Mouse (Mus musculus): ENCODE results near the gene Tmem9b.

Tmem9b gene

DNA sequence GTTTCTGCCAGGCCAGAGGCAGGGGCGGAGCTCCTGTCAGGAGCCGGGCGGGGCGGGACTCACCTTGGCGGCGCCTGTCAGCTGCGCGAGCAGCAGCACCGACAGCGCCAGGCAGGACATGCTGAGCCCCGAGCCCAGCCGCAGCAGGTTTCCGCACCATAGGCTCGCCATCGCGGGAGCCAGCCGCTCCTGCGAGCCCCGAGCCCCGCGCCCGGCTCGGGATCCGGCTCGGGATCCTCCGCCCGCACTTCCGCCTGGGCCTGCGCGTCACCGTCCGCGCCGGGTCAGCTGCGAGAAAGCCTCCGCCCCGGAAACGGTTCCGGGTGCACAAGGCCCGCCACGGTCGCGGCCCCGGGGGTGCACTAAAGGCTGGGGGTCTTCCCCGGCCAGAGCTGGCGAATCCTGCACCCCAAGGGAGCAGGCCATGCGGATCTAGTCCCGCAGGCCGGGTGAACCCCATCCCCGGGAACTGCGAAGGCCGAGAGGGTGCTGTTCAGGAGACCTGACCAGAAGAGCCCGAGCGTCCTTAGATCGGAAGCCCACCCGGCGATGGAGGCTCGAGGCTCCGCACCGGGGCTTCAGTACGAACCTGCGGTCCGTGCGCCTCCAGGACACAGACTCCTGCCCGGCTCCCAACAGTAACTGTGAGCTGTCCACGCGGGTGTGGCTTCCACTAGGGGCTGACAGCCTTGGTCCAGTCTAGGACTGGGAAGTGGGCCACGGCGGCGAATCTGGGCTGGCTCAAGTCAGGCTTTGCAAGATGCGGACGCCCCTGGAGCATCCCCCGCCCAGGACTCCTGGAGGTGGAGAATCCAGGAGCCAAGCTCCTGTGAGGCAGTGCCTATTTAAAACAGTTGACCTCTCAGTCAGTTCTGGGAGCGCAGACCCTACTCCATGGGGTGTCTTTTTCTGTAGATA, at the start of gene Tmem9b:
TSS of gene Tmem9b (minus strand) at position 868 of the 918 bp plus-strand sequence.
- no peak for DNase-seq (ENCODE audit: low read depth)

DNA sequence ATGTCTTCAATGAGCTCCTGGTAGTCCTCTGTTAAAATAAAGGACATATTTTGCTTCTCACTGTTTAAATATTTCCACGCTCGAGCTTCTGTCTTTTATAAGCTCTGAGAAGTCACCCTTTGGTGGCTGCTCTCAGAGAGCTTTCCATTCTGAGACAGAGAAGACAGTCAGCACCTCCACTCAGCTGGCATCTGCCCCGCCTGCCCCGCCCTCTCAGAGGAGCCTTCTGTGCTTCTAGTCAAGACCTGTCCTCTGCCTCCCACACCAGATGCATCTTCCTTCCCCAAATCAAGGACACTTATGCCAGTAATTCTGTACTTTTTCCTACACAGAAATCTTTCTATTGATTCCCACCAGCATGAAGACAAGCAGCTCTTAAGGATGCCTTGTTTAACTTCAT, 48.0 kb upstream of the Tmem9b start:
- no peak for DNase-seq (ENCODE audit: low read depth)

GRCm38 (mm10) chr7:109799168-109799567, 46.5 kb upstream of the Tmem9b start:
- DNase-seq (ENCODE audit: low read depth), result no peak

DNA sequence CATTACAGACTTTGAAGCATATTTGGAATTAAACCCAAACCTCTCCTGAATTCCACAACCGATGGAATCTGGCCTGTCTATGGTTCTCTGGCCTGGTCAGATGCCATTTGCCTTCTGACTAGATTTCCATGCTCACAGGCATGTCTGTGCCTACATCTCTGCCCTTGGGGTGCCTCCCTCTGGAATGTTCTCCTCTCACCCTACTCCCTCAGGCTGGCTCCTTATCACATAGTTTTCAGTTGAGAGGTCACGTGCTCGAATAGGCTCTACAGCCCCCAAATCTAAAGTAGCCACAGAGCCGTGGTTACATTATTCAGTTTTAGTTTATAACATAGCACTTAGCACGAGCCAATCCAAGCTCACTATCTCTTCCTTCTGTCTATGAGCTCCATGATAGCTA, 42.9 kb upstream of the Tmem9b start:
- no peak for DNase-seq (ENCODE audit: low read depth)

DNA sequence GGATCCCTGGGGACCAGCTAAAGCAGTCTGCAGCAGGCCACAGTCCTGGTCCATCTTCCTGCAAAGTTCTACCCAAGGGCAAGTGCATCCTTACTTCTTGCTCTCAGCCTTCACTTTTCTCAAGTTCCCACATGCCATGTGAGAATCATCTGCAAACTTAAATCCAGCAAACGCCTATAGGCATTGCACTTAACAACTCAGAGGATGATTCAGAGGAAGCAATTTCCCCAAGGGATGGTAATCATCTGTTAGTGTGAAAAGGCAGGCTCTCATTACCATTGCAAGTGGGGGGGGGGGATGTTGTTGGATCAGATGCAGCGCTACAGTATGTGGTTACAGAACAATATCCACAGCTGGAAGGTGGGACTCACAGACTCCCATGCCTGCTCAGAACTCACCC, 41.9 kb upstream of the Tmem9b start:
- no peak for DNase-seq (ENCODE audit: low read depth)

DNA sequence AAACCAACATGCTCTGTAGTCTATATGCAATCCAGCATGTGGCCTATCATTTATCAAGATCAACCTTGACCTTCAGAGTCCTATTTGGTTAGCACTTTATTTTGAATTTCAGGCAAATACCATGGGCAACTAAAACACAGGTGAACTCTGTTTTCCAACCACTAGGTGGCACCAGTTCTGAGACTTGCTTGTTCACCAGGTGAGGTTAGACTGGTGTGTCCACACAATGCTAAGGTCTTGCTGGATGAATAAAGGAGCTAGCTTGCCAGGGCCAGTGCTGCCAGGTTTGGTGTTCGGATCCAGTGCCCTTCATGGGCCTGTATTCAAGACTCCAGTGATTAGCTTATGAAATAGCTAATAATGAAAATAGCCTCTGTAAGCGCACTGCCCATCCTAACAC, 40.1 kb upstream of the Tmem9b start:
- DNase-seq (ENCODE audit: low read depth), result peak; percentile 56

DNA sequence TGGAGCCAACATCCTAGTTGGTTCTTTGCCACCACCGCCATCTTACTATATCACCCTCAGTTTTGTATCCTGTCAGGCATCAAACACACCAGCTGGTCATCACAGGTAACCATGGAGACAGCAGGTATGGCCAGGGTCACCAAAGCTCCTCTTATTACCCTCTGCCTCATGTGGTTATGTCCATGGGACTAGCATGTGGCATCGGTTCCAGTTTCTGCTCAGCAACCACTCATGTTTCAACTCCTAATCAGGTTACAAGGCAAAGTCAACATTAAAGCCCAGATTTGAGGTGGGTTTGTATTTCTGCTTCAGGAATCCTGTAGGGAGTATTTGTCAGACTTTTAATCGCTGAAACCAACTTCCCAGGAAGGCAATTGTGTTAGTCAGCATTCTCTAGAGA, 38.1 kb upstream of the Tmem9b start:
- no peak for DNase-seq (ENCODE audit: low read depth)

DNA sequence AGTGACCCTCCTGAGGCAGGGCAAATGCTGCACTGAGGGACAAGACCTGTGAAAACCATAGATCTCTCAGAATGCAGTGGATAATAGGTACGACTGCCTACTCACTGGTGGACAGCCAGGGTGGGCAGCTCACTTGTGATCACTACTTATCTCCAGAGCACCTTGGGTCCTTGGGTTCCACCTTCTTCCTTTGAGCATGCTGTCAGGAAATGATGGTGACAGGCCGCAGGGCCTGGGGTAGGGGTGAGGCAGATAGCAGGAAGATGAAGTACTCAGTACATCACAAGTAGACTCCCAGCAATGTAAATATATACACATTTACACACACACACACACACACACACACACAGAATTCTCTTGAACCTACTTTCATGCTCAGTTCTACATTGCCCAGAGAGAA, 35.2 kb upstream of the Tmem9b start:
- DNase-seq (ENCODE audit: low read depth), result no peak

DNA sequence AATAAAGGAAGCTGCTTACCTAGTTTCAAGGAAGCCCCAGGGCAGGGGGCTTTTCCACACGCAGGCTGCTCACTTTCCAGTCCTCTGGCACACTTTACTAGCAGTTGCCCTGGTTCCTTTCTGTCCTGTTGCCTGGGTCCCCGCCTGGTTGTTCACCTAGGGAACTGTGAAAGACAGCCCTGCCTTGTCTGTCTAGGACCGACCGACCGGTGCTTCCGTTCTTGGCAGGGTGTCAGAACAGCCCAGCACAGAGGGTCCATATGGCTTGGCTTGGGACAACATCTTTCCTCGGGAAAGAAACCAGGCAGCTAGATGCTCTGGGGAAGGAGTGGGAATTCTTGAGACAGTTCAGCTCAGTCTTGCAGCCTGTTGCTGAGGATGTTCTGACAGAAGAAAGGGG, 30.6 kb upstream of the Tmem9b start:
- DNase-seq (ENCODE audit: low read depth), result no peak

DNA sequence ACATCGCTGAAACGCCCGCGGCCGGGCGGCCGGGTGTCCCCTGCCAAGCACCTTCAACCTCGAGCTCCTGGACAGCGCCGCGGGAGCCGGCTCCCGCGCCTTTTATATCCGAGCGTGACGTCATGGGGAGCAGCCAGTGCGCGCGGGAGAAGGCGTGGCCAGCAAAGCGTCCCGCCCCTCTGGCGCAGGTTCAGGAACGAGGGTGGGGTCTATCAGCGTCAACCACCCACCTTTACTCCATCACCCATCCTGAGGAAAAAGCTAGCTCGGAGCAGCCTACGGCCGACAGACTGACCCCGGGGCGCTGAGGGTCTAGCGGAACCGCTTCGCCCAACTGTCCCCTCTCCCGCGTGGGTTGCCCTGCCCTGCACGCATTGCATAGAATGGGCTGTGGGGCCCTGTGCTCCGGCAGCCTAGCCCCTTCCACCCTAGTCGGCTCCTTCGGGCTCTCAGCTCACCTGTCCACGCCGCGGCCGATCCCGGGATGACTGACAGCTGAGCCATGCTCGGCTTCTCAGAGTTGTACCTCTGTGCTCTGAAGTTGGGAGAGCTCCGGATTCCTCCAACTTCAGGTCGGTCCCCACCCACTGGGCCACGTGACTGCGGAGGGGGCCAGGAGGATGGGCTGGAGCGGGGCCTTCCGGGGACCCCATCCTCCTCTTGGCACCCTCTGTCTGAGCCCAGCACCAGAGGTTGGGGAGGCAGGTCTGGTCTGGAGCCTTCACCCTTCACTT, 29.0 kb upstream of the Tmem9b start, which contains the start of gene Nrip3:
TSS of gene Nrip3 (minus strand) at position 556 of the 734 bp plus-strand sequence.
- peak; percentile 56 for DNase-seq (ENCODE audit: low read depth)

DNA sequence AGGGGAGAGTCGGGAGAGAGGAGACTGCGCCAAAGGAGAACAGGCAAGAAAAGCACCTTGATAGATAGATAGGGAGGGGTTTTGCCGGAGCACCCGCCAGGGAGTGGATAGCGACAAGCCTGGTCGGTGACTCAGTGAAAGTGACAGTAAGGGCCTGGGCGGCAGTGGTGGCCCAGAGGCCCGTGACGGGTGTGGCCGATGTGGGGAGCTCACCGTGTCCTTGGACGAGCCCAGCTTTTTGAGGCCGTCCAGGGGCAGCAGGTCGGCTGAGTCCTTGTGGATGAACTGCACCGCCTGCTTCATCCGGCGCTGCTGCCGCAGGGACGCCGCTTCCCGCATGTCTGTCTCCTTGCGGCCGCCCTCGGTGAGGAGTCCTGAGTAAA, 28.4 kb upstream of the Tmem9b start:
- no peak for DNase-seq (ENCODE audit: low read depth)

- DNase-seq (ENCODE audit: low read depth), result no peak
These were observed 19.6 kb upstream of the Tmem9b start for GRCm38 (mm10) chr7:109772251-109772650.

GRCm38 (mm10) chr7:109768699-109769383, 16.2 kb upstream of the Tmem9b start:
- no peak for DNase-seq (ENCODE audit: low read depth)

GRCm38 (mm10) chr7:109767575-109768350, 15.1 kb upstream of the Tmem9b start:
- DNase-seq (ENCODE audit: low read depth), result no peak

GRCm38 (mm10) chr7:109764009-109764408, 11.3 kb upstream of the Tmem9b start:
- no peak for DNase-seq (ENCODE audit: low read depth)

DNA sequence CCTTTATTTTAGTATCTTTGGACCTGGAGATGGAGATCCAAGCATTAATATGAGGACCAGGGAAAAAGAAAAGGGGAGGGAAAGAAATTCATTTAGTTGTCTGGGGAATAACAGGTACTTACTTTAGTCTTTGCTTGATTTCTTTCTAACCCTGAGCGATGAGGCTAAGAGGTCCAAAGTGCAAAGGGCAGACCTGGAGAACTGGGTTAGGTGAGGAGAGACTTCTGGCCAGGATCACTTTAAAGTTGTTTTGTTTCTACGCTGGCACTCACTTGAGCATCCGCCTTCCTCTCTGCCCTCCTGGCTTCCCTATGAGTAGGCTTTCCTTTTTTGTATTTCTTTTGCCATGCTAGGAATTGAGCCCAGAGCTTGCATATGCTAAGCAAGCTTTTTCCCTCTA, 3.6 kb upstream of the Tmem9b start:
- no peak for DNase-seq (ENCODE audit: low read depth)

DNA sequence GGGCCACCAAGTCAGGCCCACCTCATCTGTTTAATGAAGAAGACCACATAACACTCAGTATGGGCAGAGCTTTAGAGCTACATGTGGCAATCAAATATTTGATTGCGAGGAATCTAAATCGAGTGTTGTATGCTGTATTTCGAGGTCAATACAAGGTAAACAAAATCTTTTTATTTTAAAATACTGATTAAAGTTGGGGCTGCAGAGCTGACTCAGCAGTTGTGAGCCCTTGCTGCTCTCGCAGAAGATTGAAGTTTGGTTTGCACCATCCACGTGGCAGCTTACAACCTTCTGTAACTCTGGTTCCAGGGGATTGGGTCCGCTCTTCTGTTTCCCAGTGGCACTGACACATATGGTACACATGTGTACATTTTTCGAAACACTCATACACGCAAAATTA, 1.4 kb upstream of the Tmem9b start:
- no peak for DNase-seq (ENCODE audit: low read depth)

DNA sequence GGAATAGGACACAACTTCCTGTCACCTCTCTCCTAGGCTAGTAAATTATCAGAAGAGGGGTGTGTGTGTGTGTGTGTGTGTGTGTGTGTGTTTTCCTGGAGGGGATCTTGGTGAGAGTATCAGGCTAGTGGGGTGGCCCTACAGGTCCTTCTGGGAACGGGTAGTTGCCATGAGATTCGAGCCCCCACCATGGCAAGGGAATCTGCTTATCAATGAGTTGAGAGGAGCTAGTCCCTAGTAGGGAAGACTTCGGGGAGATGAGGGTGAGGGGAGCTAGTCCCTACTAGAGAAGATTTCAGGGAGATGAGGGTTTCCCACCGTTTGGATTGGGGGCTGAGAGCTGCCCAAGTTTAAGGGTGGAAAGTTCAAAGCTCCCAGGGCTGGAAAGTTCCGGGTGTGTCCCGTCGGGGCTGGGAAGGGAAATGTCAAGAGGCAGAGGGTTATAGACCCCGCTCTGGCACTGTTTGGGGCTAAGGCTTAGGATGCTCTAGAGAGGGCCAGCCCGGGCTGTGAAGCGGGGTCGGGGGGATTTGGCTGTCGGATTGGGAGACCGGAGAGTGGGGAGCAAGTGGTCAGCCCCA, 1.2 kb downstream of the Tmem9b start:
- no peak for DNase-seq (ENCODE audit: low read depth)

DNA sequence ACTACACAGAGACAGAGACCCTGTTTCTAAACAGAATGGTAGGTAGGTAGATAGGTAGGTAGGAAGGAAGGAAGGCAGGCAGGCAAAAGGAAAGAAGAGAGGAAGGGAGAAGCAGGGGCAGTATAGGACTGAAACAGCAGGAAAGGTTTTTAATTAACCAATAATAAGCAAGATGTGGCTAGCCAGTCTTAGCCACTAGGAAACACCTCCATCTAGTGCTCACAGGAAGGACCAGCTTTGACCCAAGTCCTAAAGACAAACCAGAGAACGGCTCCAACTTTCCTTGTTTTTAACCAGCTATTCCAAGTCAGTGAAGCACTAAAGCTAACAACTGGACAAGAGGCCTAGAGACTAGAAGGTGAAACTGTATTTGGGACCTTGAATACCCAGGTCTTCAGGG, 4.9 kb downstream of the Tmem9b start:
- DNase-seq (ENCODE audit: low read depth), result no peak

DNA sequence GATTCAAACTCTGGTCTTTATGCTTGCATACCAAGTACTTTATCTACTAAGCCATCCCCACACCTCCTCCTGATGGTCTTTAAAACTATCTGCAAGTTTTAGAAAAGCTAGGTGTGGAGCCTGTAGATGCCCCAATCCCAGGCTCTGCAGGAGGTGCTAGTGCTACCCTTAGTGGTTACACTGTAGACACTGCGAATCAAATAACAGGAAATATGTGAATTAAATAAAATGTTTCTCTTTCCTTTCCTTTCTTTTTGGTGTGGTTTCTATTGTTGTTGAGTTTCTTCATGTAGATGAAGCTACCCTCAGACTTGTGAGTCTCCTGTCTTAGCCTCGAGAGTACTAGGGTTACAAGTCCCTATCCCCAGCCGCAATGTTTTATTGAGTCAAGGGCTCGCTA, 11.0 kb downstream of the Tmem9b start:
- DNase-seq (ENCODE audit: low read depth), result no peak

GRCm38 (mm10) chr7:109741060-109741459, 11.6 kb downstream of the Tmem9b start:
- DNase-seq (ENCODE audit: low read depth), result no peak
